Mouse (Mus musculus) midbrain, embryonic 15.5 days (tissue): ENCODE measurements around the gene Ip6k1. TPM values are rescaled to one million over a fixed set of nuclear protein-coding genes. Genes with fewer than 3 reads are reported as not detected.
A peak's percentile ranks its signal among the peaks of the same experiment; 100 is the strongest.

Experiments used
- ATAC-seq: fragments of 200-750 bp; cut with Nextera tagmentation; replicated peaks from 2 replicates; pipeline ENCODE4 v1.8.0; 2017; ENCODE audit warnings: moderate TSS enrichment
- H3K27ac ChIP-seq: fragments of 300-500 bp; sonication (generic); 2 replicates; pipeline ENCODE4 v1.5.1; 2015; ENCODE audit warnings: mild to moderate bottlenecking, inconsistent platforms
- H3K27me3 ChIP-seq: fragments of 300-500 bp; sonication (generic); replicated peaks from 2 replicates; pipeline ENCODE4 v1.6.1; 2015; ENCODE audit warnings: inconsistent platforms
- H3K36me3 ChIP-seq: fragments of 300-500 bp; sonication (generic); replicated peaks from 2 replicates; pipeline ENCODE4 v1.6.1; 2015; ENCODE audit warnings: inconsistent platforms
- H3K4me1 ChIP-seq: fragments of 300-500 bp; sonication (generic); 2 replicates; pipeline ENCODE4 v1.6.1; 2015; ENCODE audit warnings: inconsistent platforms
- H3K4me2 ChIP-seq: fragments of 300-500 bp; sonication (generic); 2 replicates; pipeline ENCODE4 v1.6.1; 2015; ENCODE audit warnings: inconsistent platforms, mild to moderate bottlenecking, moderate library complexity
- H3K4me3 ChIP-seq: fragments of 300-500 bp; sonication (generic); 2 replicates; pipeline ENCODE4 v1.5.1; 2015; ENCODE audit warnings: mild to moderate bottlenecking, inconsistent platforms
- H3K9ac ChIP-seq: fragments of 300-500 bp; sonication (generic); 2 replicates; pipeline ENCODE4 v1.6.1; 2015; ENCODE audit warnings: mild to moderate bottlenecking, inconsistent platforms
- H3K9me3 ChIP-seq: fragments of 300-500 bp; sonication (generic); 2 replicates; pipeline ENCODE4 v1.6.1; 2016; ENCODE audit warnings: inconsistent platforms
- WGBS: fragments of 180-500 bp; shearing (Covaris S2); methylation state at CpG from one replicate; pipeline ENCODE4 v1.1.7; 2015; ENCODE audit warnings: mixed read lengths; 5-methylcytosine and 5-hydroxymethylcytosine counted together
- polyA plus RNA-seq: library from polyadenylated mRNA; unstranded; fragments of >200 nt; fragmentation: Nextera tagmentation; extraction: Ambion mirVana; gene quantifications from 2 replicates; pipeline ENCODE4 v1.2.1, GENCODE M21; 2015

The Ip6k1 gene
- polyA plus RNA-seq, 1 experiment from 2014 or later = 124 TPM

DNA sequence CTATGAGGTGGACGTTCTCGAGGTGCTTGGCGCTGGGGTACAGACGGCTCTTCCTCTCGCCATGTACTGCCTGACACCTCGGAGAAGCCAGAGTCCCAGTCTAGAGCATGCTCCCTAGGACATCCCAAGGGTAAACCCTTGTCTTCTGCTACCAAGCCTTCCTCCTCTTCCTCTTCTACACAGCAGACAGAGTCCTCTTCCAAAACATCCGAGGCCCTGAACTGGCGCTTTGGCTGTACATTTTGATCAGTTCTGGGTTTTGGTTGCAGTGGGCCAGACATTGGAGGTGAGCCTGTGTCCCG lies 17.6 kb upstream of the Ip6k1 start:
- peak overlapping the region; percentile 28; the same call in 1 of the 2 replicates for H3K27ac ChIP-seq
- WGBS = 69% methylated on average over 9 of the region's 9 CpGs
- no peaks in the 10 kb centered on the region for H3K9me3 ChIP-seq
- H3K9ac ChIP-seq = peak overlapping the region; percentile 55; the same call in 1 of the 2 replicates
- peak overlapping the region; percentile 96 for H3K4me2 ChIP-seq
- H3K4me1 ChIP-seq = peaks cover 23% of the 10 kb centered on the region
- peaks cover 11% of the 10 kb centered on the region for H3K27me3 ChIP-seq
- ATAC-seq = no peak
- no peaks in the 10 kb centered on the region for H3K36me3 ChIP-seq
- peak overlapping the region; percentile 77 for H3K4me3 ChIP-seq

- WGBS = under 1% methylated on average over 57 of the region's 58 CpGs
Measured at GRCm38 (mm10) chr9:107985131-107986119, 16.9 kb upstream of the Ip6k1 start, which contains the start of gene Inka1. Gene Inka1, minus strand, starts transcription at chr9:107985879.

DNA sequence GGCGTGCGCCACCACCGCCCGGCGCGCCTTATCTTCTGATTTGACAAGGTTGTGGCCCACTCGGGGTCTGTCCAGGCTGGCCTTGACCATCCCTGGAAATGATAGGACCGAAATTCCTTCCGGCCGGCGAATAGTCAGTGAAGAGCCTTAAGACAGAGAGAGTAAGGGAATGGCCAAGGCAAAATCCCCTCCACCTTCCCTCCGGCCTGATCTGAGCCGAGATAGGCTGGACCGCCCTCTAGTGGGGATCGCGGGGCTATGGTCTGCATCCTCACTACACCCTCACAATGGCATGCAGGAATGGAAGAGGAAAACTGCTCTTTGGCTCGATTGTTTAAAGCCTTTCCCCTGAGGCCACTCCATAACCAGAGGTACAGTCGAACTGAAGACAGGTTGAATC lies 15.9 kb upstream of the Ip6k1 start:
- Histone ChIP-seq H3K4me1 (peaks cover 23% of the 10 kb centered on the region), H3K9ac (no peak overlapping the region), H3K9me3 (no peaks in the 10 kb centered on the region), H3K4me3 (peak overlapping the region; percentile 77), H3K27ac (peak overlapping the region; percentile 41), H3K4me2 (peak overlapping the region; percentile 96), H3K27me3 (peaks cover 11% of the 10 kb centered on the region), H3K36me3 (no peaks in the 10 kb centered on the region)
- WGBS = 7% methylated on average over 18 of the region's 18 CpGs
- peak; percentile 75 for ATAC-seq

More at GRCm38 (mm10) chr9:107985131-107986119, 16.9 kb upstream of the Ip6k1 start, which contains the start of gene Inka1:
- Histone ChIP-seq H3K9me3 (no peaks in the 10 kb centered on the region), H3K9ac (peak within 1 kb of the TSS; percentile 55), H3K4me1 (peaks cover 23% of the 10 kb centered on the region), H3K4me3 (peak within 1 kb of the TSS; percentile 77), H3K36me3 (no peaks in the 10 kb centered on the region), H3K27ac (peak within 1 kb of the TSS; percentile 41), H3K27me3 (peaks cover 11% of the 10 kb centered on the region), H3K4me2 (peak within 1 kb of the TSS; percentile 96)
- peak; percentile 88 for ATAC-seq

DNA sequence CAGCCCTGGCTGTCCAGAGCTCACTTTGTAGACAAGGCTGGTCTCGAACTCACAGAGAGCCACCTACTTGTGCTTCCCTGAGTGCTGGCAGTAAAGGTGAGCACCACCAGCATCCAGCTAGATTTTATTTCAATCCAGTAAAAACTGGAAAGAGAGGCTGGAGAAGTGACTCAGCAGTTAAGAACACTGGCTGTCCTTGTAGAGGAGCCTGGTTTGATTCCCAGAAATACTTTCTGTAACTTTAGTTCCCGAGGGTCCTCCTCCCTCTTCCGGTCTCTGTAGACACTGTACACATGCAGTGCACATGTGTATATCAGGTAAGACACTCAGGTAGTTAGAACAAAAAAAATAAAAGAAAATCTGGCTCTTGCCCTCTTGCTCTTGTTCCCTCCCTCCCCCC lies 14.4 kb upstream of the Ip6k1 start:
- Histone ChIP-seq H3K36me3 (no peaks in the 10 kb centered on the region), H3K9me3 (no peaks in the 10 kb centered on the region), H3K27ac (no peak overlapping the region), H3K4me2 (no peak overlapping the region), H3K9ac (no peak overlapping the region), H3K27me3 (peaks cover 11% of the 10 kb centered on the region), H3K4me1 (peaks cover 23% of the 10 kb centered on the region), H3K4me3 (no peak overlapping the region)
- no peak for ATAC-seq
- WGBS = 82% methylated on average over 3 of the region's 3 CpGs

GRCm38 (mm10) chr9:107992197-107992596 lies 10.1 kb upstream of the Ip6k1 start, which contains the start of gene Cdhr4:
Gene Cdhr4, plus strand, starts transcription at chr9:107992497.
- H3K27ac ChIP-seq = no peak within 1 kb of the TSS
- H3K27me3 ChIP-seq = no peaks in the 10 kb centered on the region
- 59% methylated on average over 2 of the region's 2 CpGs for WGBS
- H3K9ac ChIP-seq = no peak within 1 kb of the TSS
- H3K36me3 ChIP-seq = no peaks in the 10 kb centered on the region
- H3K4me3 ChIP-seq = no peak within 1 kb of the TSS
- H3K9me3 ChIP-seq = no peaks in the 10 kb centered on the region
- ATAC-seq = no peak
- H3K4me1 ChIP-seq = no peaks in the 10 kb centered on the region
- no peak within 1 kb of the TSS for H3K4me2 ChIP-seq

GRCm38 (mm10) chr9:107993013-107993412 lies 9.3 kb upstream of the Ip6k1 start:
- Histone ChIP-seq H3K27ac (no peak overlapping the region), H3K9ac (no peak overlapping the region), H3K36me3 (no peaks in the 10 kb centered on the region), H3K4me2 (no peak overlapping the region), H3K4me1 (no peaks in the 10 kb centered on the region), H3K27me3 (no peaks in the 10 kb centered on the region), H3K4me3 (no peak overlapping the region), H3K9me3 (no peaks in the 10 kb centered on the region)
- ATAC-seq = no peak
- 81% methylated on average over 11 of the region's 11 CpGs for WGBS

GRCm38 (mm10) chr9:107994464-107994863 lies 7.8 kb upstream of the Ip6k1 start:
- no peaks in the 10 kb centered on the region for H3K4me1 ChIP-seq
- no peak overlapping the region for H3K4me2 ChIP-seq
- no peaks in the 10 kb centered on the region for H3K36me3 ChIP-seq
- H3K9ac ChIP-seq = no peak overlapping the region
- 69% methylated on average over 2 of the region's 2 CpGs for WGBS
- ATAC-seq = no peak
- H3K27ac ChIP-seq = no peak overlapping the region
- H3K9me3 ChIP-seq = no peaks in the 10 kb centered on the region
- H3K4me3 ChIP-seq = no peak overlapping the region
- H3K27me3 ChIP-seq = no peaks in the 10 kb centered on the region

GRCm38 (mm10) chr9:107995513-107995912 lies 6.8 kb upstream of the Ip6k1 start:
- 93% methylated on average over 21 of the region's 21 CpGs for WGBS
- H3K9ac ChIP-seq = no peak overlapping the region

GRCm38 (mm10) chr9:107996049-107996448 lies 6.3 kb upstream of the Ip6k1 start, which contains the start of gene Gm20662:
Gene Gm20662, plus strand, starts transcription at chr9:107996349.
- Histone ChIP-seq H3K4me2 (no peak within 1 kb of the TSS), H3K27me3 (no peaks in the 10 kb centered on the region), H3K4me3 (no peak within 1 kb of the TSS), H3K9ac (no peak within 1 kb of the TSS), H3K27ac (no peak within 1 kb of the TSS), H3K4me1 (no peaks in the 10 kb centered on the region), H3K9me3 (no peaks in the 10 kb centered on the region), H3K36me3 (no peaks in the 10 kb centered on the region)
- 82% methylated on average over 5 of the region's 5 CpGs for WGBS
- ATAC-seq = no peak

More at GRCm38 (mm10) chr9:107995513-107995912, 6.8 kb upstream of the Ip6k1 start:
- no peaks in the 10 kb centered on the region for H3K9me3 ChIP-seq
- no peaks in the 10 kb centered on the region for H3K27me3 ChIP-seq
- no peaks in the 10 kb centered on the region for H3K4me1 ChIP-seq
- H3K4me2 ChIP-seq = no peak overlapping the region
- no peak overlapping the region for H3K4me3 ChIP-seq
- H3K36me3 ChIP-seq = no peaks in the 10 kb centered on the region
- no peak overlapping the region for H3K27ac ChIP-seq
- no peak for ATAC-seq

GRCm38 (mm10) chr9:108002778-108003530 lies 653 bp downstream of the Ip6k1 start:
- peak overlapping the region; percentile 89 for H3K4me3 ChIP-seq
- peaks cover 37% of the 10 kb centered on the region for H3K4me1 ChIP-seq
- peak; percentile 62; the same call in 1 of the 2 replicates for ATAC-seq
- H3K27ac ChIP-seq = peak overlapping the region; percentile 95
- no peaks in the 10 kb centered on the region for H3K36me3 ChIP-seq
- H3K9me3 ChIP-seq = no peaks in the 10 kb centered on the region
- peak overlapping the region; percentile 87 for H3K4me2 ChIP-seq
- H3K27me3 ChIP-seq = no peaks in the 10 kb centered on the region
- under 1% methylated on average over 50 of the region's 50 CpGs for WGBS
- H3K9ac ChIP-seq = peak overlapping the region; percentile 98

- no peak for ATAC-seq
- Histone ChIP-seq H3K4me1 (peaks cover 40% of the 10 kb centered on the region), H3K4me3 (peak overlapping the region; percentile 89), H3K4me2 (peak overlapping the region; percentile 87), H3K27ac (peak overlapping the region; percentile 95), H3K9ac (peak overlapping the region; percentile 98), H3K36me3 (no peaks in the 10 kb centered on the region), H3K27me3 (no peaks in the 10 kb centered on the region), H3K9me3 (no peaks in the 10 kb centered on the region)
- WGBS = 6% methylated on average over 8 of the region's 8 CpGs
Measured at GRCm38 (mm10) chr9:108003531-108003890, 1.2 kb downstream of the Ip6k1 start.

DNA sequence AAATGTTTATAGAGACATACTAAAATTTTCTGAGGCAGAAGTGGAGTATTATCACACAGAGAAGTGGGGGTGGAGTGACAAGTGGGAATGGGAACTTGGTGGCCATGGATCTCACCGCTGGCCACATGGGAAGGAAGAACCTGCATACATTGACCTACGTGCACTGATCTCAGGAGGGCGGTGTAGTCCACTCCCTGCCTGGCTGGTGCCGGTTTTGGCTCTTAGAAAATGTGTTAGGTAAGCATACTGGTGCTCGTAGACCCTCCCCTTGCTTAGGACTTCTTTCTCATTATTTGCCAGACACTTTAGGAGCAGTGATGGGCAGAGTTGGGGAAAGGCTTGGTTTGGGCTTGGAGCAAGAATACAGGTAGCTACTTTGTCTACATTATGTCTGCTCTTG lies 5.7 kb downstream of the Ip6k1 start:
- no peaks in the 10 kb centered on the region for H3K27me3 ChIP-seq
- H3K36me3 ChIP-seq = no peaks in the 10 kb centered on the region
- peaks cover 34% of the 10 kb centered on the region for H3K4me1 ChIP-seq
- no peak for ATAC-seq
- no peak overlapping the region for H3K27ac ChIP-seq
- WGBS = 91% methylated on average over 5 of the region's 5 CpGs
- H3K4me3 ChIP-seq = no peak overlapping the region
- H3K9ac ChIP-seq = no peak overlapping the region
- H3K9me3 ChIP-seq = no peaks in the 10 kb centered on the region
- no peak overlapping the region for H3K4me2 ChIP-seq
